Mouse (Mus musculus): Measurements from ENCODE around the gene Prlr. TPM values are rescaled to one million over a fixed set of nuclear protein-coding genes. Genes with fewer than 3 reads are reported as not detected.

Prlr gene
- total and polyA plus RNA-seq, 2 experiments from 2014 or later = 1.9 to 3.7 TPM

DNA sequence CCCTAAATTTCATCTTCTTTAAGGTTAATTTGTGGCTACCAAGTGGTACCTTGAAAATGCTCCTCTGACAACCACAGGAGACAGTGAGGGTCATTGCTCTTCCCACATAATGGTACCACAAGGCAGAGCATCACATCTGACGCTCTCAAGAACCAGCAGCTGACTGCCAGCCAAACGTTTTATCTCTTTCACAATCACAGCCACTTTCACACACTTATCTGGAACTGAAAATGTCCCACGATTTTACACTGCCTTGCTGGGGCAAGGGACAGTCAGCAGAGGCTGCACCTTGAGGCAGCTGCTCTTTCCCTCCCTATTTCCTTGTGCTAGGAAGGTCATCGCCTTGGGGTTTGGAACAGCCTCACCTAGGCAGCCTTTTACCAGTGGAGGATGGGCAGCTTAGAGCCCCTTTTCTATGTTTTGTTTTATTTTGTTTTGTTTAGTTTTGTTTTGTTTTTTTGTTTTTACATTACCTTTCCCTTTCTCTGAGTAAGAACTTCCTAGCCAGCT, 33.3 kb downstream of the Prlr start:
- Histone ChIP-seq H3K4me2 (ENCODE audit: low read depth) (no peak overlapping the region), H3K27me3 (ENCODE audit: insufficient read depth, low read length) (no peaks in the 10 kb centered on the region), H3K4me1 (ENCODE audit: insufficient read depth) (no peaks in the 10 kb centered on the region), H3K9me3 (ENCODE audit: low read length) (no peaks in the 10 kb centered on the region), H3K9ac (no peak overlapping the region), H3K36me3 (ENCODE audit: insufficient read depth) (no peaks in the 10 kb centered on the region), H3K4me3 (ENCODE audit: low read depth, low read length) (no peak overlapping the region), H3K27ac (ENCODE audit: low read depth, low read length) (no peak overlapping the region)
- ATAC-seq = no peak
- DNase-seq = no peak
- no peak for TF ChIP-seq CTCF (IDR thresholded peaks at IDR 0.05; ENCODE audit: low read depth)
- WGBS = 71% methylated on average over 4 of the region's 4 CpGs

DNA sequence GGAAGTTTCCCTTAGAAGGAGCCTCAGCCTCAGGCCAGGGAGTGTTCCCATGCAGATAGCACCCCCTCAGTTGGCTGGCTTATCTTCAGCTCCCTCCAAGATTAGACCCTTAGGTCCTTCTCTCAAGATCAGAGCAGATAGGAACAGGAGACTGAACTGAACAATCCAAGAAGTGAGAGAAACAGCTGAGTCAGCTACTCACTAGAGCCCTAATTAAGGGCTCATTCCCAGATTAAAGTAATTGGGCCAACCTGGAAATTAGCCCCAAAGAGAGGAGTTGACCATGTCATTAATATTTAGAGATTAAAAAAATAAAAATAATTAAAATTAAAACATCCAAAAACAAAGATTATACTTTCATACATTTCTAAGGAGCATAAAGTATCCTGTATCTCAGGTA, 35.0 kb downstream of the Prlr start:
- Histone ChIP-seq H3K27ac (ENCODE audit: low read depth, low read length) (no peak overlapping the region), H3K9me3 (ENCODE audit: low read length) (no peaks in the 10 kb centered on the region)

DNA sequence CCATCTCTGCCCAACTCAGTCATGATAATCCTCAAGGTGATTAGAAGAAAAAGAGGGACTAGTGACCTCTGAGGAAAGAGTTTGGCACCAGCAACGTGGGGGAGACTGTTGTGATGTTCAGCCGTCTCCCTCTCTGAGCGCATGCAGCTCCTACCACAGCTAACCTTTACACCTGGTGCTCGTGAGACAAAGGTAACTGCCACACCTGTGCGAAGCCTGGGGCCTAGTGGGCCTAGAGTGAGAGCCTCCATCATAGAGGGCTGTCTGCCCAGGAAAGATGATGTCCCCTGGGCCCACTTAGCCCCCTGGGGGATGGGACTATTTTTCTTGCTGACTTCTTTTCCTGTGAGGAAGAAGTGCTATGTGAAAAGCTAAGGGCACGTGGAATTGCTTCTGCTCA, 36.2 kb downstream of the Prlr start:
- no peaks in the 10 kb centered on the region for H3K27me3 ChIP-seq (ENCODE audit: insufficient read depth, low read length)
- no peaks in the 10 kb centered on the region for H3K36me3 ChIP-seq (ENCODE audit: insufficient read depth)
- WGBS = 90% methylated on average over 6 of the region's 6 CpGs
- DNase-seq (no peak), ATAC-seq (no peak)
- no peak overlapping the region for H3K4me3 ChIP-seq (ENCODE audit: low read depth, low read length)
- no peak overlapping the region for H3K4me2 ChIP-seq (ENCODE audit: low read depth)
- no peak overlapping the region for H3K9ac ChIP-seq
- H3K27ac ChIP-seq (ENCODE audit: low read depth, low read length) = no peak overlapping the region
- TF ChIP-seq CTCF (IDR thresholded peaks at IDR 0.05; ENCODE audit: low read depth) = no peak
- H3K4me1 ChIP-seq (ENCODE audit: insufficient read depth) = no peaks in the 10 kb centered on the region
- H3K9me3 ChIP-seq (ENCODE audit: low read length) = no peaks in the 10 kb centered on the region

More for the DNA sequence above, 35.0 kb downstream of the Prlr start:
- H3K36me3 ChIP-seq (ENCODE audit: insufficient read depth) = no peaks in the 10 kb centered on the region
- H3K4me3 ChIP-seq (ENCODE audit: low read depth, low read length) = no peak overlapping the region
- H3K4me2 ChIP-seq (ENCODE audit: low read depth) = no peak overlapping the region
- no peak for TF ChIP-seq CTCF (IDR thresholded peaks at IDR 0.05; ENCODE audit: low read depth)
- no peaks in the 10 kb centered on the region for H3K4me1 ChIP-seq (ENCODE audit: insufficient read depth)
- no peak overlapping the region for H3K9ac ChIP-seq
- ATAC-seq (no peak), DNase-seq (no peak)
- no peaks in the 10 kb centered on the region for H3K27me3 ChIP-seq (ENCODE audit: insufficient read depth, low read length)

DNA sequence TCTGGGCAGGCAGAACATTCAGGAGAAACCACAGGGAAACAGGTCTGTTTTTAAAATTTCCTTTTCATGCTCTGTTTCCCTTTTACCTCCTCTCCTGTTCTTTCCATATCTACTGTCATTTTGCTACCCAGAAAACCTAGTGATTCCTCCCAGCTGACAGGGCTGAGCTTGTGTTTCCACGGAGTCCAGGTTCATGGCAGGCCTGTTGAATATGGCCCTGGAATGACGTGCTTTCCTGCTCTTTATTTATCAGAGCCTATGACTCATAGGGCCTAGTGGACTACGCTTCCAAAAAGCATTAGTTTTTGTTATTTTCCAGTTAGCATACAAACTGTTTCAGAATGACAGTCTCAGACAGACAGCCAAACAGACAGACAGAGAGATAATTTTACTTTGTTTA, 36.7 kb downstream of the Prlr start:
- ATAC-seq = no peak
- no peak overlapping the region for H3K4me2 ChIP-seq (ENCODE audit: low read depth)
- 81% methylated on average over 3 of the region's 3 CpGs for WGBS

DNA sequence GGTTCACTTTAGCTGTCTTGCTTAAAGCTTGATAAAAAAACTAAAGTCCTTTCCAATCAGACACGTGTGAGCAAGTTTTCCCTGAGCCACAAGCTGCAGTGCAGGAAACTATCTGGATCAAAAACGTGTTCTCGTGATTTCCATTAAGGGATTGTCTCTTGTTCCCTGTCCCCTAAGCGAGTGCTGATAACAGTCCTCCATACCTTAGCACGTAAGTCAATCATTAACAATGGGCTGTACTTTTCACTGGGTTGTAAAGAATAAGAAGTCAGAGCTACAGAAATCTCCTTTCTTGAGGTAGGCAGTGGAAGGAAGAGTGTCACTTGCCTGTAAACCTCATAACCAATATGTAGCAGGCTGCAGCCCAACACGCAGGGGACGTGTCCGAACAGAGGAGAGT, 38.7 kb downstream of the Prlr start:
- ATAC-seq = no peak
- H3K36me3 ChIP-seq (ENCODE audit: insufficient read depth) = no peaks in the 10 kb centered on the region
- H3K4me2 ChIP-seq (ENCODE audit: low read depth) = no peak overlapping the region
- TF ChIP-seq CTCF (IDR thresholded peaks at IDR 0.05; ENCODE audit: low read depth) = no peak
- no peak overlapping the region for H3K27ac ChIP-seq (ENCODE audit: low read depth, low read length)
- H3K9ac ChIP-seq = no peak overlapping the region
- no peaks in the 10 kb centered on the region for H3K27me3 ChIP-seq (ENCODE audit: insufficient read depth, low read length)
- no peaks in the 10 kb centered on the region for H3K9me3 ChIP-seq (ENCODE audit: low read length)
- H3K4me3 ChIP-seq (ENCODE audit: low read depth, low read length) = no peak overlapping the region
- WGBS = 89% methylated on average over 8 of the region's 8 CpGs
- no peak for DNase-seq
- no peaks in the 10 kb centered on the region for H3K4me1 ChIP-seq (ENCODE audit: insufficient read depth)

More for the DNA sequence above, 36.7 kb downstream of the Prlr start:
- Histone ChIP-seq H3K27me3 (ENCODE audit: insufficient read depth, low read length) (no peaks in the 10 kb centered on the region), H3K36me3 (ENCODE audit: insufficient read depth) (no peaks in the 10 kb centered on the region), H3K4me1 (ENCODE audit: insufficient read depth) (no peaks in the 10 kb centered on the region), H3K4me3 (ENCODE audit: low read depth, low read length) (no peak overlapping the region), H3K27ac (ENCODE audit: low read depth, low read length) (no peak overlapping the region), H3K9me3 (ENCODE audit: low read length) (no peaks in the 10 kb centered on the region), H3K9ac (no peak overlapping the region)
- no peak for TF ChIP-seq CTCF (IDR thresholded peaks at IDR 0.05; ENCODE audit: low read depth)
- no peak for DNase-seq

DNA sequence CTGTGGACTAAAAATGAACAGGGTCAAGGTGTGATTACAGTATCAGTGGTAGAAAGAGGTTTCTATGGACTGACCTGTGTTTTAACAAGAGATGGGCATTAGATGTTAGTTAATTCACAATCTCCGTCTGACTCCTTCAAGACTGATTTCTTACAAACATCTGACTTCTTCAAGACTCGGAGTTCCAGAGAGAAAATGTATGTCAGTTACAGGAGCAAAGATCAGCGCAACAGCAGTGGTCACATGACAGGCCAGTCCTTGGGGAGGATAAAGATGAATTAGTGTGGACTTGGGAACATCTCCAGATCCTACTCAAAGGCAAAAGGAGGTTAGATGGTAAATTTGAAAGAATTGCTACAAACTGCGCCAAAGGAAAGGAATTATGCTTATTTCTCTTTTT, 39.2 kb downstream of the Prlr start:
- Histone ChIP-seq H3K9ac (no peak overlapping the region), H3K4me3 (ENCODE audit: low read depth, low read length) (no peak overlapping the region), H3K27ac (ENCODE audit: low read depth, low read length) (no peak overlapping the region), H3K4me1 (ENCODE audit: insufficient read depth) (no peaks in the 10 kb centered on the region), H3K36me3 (ENCODE audit: insufficient read depth) (no peaks in the 10 kb centered on the region), H3K9me3 (ENCODE audit: low read length) (no peaks in the 10 kb centered on the region), H3K27me3 (ENCODE audit: insufficient read depth, low read length) (no peaks in the 10 kb centered on the region), H3K4me2 (ENCODE audit: low read depth) (no peak overlapping the region)
- ATAC-seq = no peak
- DNase-seq = no peak
- TF ChIP-seq CTCF (IDR thresholded peaks at IDR 0.05; ENCODE audit: low read depth) = no peak
- 95% methylated on average over 4 of the region's 4 CpGs for WGBS

DNA sequence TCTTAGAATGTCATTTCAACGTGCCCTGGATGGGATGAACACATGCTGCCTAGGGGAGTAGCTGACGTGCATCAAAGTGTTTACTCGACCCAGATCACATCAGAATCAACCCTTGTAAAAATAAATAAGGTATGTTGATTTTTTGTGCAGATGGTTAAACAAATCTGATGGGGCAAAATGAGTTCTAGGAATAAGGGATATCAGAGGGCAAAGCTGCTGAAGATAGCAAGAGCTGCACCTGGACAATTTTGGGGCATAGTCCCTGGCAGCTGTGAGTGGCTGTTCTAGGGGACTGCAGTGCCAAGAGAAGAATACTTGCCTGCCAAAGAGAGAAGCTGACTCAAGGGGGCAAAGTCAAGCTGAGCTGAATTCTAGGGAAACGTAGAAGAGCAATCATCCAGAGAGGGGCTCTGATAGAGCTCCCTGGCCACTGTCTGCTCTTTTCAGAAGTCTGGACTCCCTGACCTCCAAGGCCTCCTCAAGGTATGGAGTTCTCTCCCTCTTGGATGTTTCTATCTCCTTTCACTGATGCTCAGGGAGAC, 46.6 kb downstream of the Prlr start:
- WGBS = 82% methylated on average over 4 of the region's 4 CpGs
- no peaks in the 10 kb centered on the region for H3K4me1 ChIP-seq (ENCODE audit: insufficient read depth)
- ATAC-seq (no peak), DNase-seq (no peak)
- H3K4me2 ChIP-seq (ENCODE audit: low read depth) = no peak overlapping the region
- H3K27ac ChIP-seq (ENCODE audit: low read depth, low read length) = no peak overlapping the region
- no peak overlapping the region for H3K9ac ChIP-seq
- no peak for TF ChIP-seq CTCF (IDR thresholded peaks at IDR 0.05; ENCODE audit: low read depth)
- H3K9me3 ChIP-seq (ENCODE audit: low read length) = no peaks in the 10 kb centered on the region
- no peaks in the 10 kb centered on the region for H3K27me3 ChIP-seq (ENCODE audit: insufficient read depth, low read length)
- H3K36me3 ChIP-seq (ENCODE audit: insufficient read depth) = no peaks in the 10 kb centered on the region
- H3K4me3 ChIP-seq (ENCODE audit: low read depth, low read length) = no peak overlapping the region
